Mouse (Mus musculus): ENCODE data around the gene Olfr1380. TPM values are rescaled to one million over a fixed set of nuclear protein-coding genes. Genes with fewer than 3 reads are reported as not detected.
"Not testable (repeated sequence)": the region's sequence is repeated elsewhere in the genome, so short reads cannot be mapped to it uniquely, and the experiment has no call there.

Gene Olfr1380
- polyA plus RNA-seq, 1 experiment from 2014 or later = not detected

DNA sequence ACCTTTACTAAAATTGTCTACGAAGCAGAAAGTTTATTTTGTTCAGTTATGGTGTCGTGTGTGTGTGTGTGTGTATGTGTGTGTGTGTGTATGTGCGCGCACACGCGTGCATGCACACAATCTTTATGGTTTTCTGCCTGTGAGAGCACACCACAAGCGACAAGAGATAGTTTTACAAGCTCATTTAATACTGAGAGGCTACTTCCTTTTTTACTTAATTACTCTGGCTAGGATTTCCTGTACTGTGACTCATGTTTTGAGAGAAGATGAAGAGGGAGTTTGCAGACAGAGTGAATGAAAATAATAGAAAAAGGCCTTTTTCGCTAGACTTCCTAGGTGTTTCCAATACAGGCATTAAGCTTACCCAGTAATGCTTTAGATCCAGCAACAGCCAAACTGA lies 23.8 kb downstream of the Olfr1380 start:
- not testable (repeated sequence) for H3K4me2 ChIP-seq

DNA sequence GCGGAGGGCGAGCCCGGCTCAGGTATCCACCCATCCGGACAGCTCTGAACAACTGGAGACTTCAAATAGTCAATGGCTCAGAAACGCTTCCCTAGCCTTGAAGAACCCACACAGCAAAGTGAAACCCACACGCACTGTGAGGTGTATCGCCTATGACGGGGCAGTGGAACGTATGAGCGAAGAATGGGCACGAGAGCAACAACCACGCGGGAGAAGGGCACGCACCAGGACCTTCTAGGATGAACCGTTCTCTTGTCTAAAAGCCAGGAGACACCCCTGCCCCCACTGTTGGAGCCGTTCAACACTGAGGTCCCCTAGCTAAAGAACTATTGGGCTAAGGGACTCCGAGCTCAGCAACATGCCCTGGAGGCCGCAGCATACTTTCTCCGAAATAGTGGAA lies 33.5 kb downstream of the Olfr1380 start:
- no peak overlapping the region for H3K9ac ChIP-seq (ENCODE audit: low read length)
- ATAC-seq (ENCODE audit: low FRiP score) (no peak), DNase-seq (ENCODE audit: low spot score, missing footprints) (no peak)
- H3K27me3 ChIP-seq (ENCODE audit: control insufficient read depth, insufficient read depth, low read length) = no peaks in the 10 kb centered on the region
- H3K27ac ChIP-seq (ENCODE audit: low read depth, low read length) = no peak overlapping the region
- no peaks in the 10 kb centered on the region for H3K36me3 ChIP-seq (ENCODE audit: control insufficient read depth, insufficient read depth, low read length)
- WGBS = 96% methylated on average over 19 of the region's 19 CpGs
- H3K9me3 ChIP-seq (ENCODE audit: control insufficient read depth, low read length) = no peaks in the 10 kb centered on the region
- H3K4me1 ChIP-seq (ENCODE audit: control insufficient read depth, insufficient read depth, low read length) = no peaks in the 10 kb centered on the region
- no peak overlapping the region for H3K4me2 ChIP-seq
- H3K4me3 ChIP-seq (ENCODE audit: low read depth, low read length) = no peak overlapping the region

More for the DNA sequence above, 23.8 kb downstream of the Olfr1380 start:
- not testable (repeated sequence) for H3K9ac ChIP-seq (ENCODE audit: low read length); H3K9me3 ChIP-seq (ENCODE audit: control insufficient read depth, low read length); H3K4me1 ChIP-seq (ENCODE audit: control insufficient read depth, insufficient read depth, low read length); ATAC-seq (ENCODE audit: low FRiP score); H3K27me3 ChIP-seq (ENCODE audit: control insufficient read depth, insufficient read depth, low read length); H3K36me3 ChIP-seq (ENCODE audit: control insufficient read depth, insufficient read depth, low read length); DNase-seq (ENCODE audit: low spot score, missing footprints); H3K27ac ChIP-seq (ENCODE audit: low read depth, low read length); H3K4me3 ChIP-seq (ENCODE audit: low read depth, low read length)
- 84% methylated on average over 8 of the region's 8 CpGs for WGBS

DNA sequence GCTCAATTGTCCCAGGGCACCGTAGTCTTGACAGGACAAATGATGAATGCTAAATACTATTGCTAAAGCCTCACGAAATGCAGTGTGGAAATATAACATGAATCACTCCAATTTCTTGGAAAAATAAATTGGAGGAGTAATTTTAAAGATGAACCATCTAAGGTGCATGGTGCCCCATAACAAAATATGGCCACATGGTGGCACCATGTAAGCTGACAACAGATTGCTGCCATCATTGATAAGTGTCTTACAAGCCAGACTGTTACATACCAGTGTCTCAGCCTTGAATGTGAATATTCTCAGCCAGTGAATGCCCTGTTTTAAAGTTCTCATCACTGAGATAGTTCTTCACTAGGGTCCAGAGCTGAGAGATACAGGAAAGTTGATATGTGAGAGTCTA lies 40.5 kb downstream of the Olfr1380 start:
- not testable (repeated sequence) for DNase-seq (ENCODE audit: low spot score, missing footprints); H3K9ac ChIP-seq (ENCODE audit: low read length); H3K27ac ChIP-seq (ENCODE audit: low read depth, low read length); ATAC-seq (ENCODE audit: low FRiP score); H3K27me3 ChIP-seq (ENCODE audit: control insufficient read depth, insufficient read depth, low read length); H3K9me3 ChIP-seq (ENCODE audit: control insufficient read depth, low read length); H3K4me1 ChIP-seq (ENCODE audit: control insufficient read depth, insufficient read depth, low read length); H3K4me2 ChIP-seq; H3K4me3 ChIP-seq (ENCODE audit: low read depth, low read length); H3K36me3 ChIP-seq (ENCODE audit: control insufficient read depth, insufficient read depth, low read length)
- WGBS = 71% methylated on average over 2 of the region's 2 CpGs

DNA sequence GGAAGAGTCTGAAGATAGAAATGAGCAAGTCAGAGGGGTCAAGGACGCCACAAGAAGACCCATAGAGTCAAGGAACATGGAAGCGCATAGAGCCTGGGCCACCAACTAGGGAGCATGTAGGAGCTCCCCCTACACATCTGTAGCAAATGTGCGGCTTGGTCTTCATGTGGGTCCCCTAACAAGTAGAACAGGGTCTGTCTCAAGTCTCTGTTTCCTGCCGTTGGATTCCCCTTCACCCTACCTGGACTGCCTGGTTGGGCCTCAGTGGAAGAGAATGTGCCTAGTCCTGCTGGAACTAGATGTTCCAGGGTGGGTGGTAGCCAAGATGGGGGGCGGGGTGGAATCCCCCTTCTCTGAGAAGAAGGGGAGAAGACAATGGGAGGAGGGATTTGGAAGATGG lies 51.6 kb downstream of the Olfr1380 start:
- H3K9me3 ChIP-seq (ENCODE audit: control insufficient read depth, low read length); H3K4me3 ChIP-seq (ENCODE audit: low read depth, low read length); DNase-seq (ENCODE audit: low spot score, missing footprints); H3K36me3 ChIP-seq (ENCODE audit: control insufficient read depth, insufficient read depth, low read length); ATAC-seq (ENCODE audit: low FRiP score); H3K9ac ChIP-seq (ENCODE audit: low read length); H3K4me2 ChIP-seq; H3K27ac ChIP-seq (ENCODE audit: low read depth, low read length); H3K4me1 ChIP-seq (ENCODE audit: control insufficient read depth, insufficient read depth, low read length): not testable (repeated sequence)
- WGBS = 87% methylated on average over 5 of the region's 5 CpGs
- H3K27me3 ChIP-seq (ENCODE audit: control insufficient read depth, insufficient read depth, low read length) = peaks cover 26% of the 10 kb centered on the region

DNA sequence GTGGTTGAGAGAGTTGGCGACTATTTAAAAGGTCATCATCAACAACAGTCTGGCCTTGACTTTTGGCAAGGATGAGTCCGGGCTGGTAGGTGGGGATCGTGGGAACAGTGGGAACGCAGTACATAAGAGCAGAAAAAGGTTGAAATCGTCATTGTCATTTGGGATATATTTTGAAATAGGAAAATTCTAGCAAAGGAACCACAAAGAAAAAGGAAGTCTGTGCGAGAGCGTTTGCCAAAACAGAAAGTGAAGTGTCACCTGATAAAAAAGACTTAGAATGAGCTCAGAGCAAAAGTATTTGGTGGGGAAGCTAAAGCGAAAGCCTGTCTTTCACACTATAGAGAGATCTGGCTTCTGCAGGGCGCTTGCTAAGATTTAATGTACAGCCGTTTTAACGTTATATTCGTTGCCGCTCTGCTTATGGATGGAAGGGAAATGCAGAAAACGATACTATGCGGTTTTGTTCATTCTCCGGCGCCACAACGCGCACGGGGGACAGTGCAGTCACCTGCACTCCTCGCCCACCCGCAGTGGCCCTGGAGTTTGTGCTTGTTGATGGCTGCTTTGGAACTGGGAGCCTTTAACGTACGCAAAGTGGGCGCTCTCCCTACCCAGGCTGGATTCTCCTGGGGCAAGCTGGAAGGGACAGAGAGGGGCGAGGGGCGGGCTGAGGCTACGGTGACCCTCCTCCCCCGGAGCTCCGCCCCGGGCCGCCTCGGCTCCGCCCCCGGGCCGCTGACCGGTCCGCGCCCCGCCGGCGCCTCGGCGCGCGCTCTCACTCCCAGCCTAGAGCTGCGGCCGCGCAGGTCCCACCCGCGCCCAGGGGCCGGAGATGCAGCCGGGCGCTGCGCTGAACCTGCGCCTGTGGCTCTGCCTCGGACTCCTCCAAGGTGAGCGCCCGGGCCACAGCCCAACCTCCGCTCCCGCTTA lies 52.5 kb downstream of the Olfr1380 start, which contains the start of gene Flt4:
Gene Flt4, plus strand, starts transcription at position 326 of the 930 bp plus-strand sequence.
- H3K4me3 ChIP-seq (ENCODE audit: low read depth, low read length) = peak within 1 kb of the TSS; percentile 35
- WGBS = 6% methylated on average over 46 of the region's 61 CpGs
- not testable (repeated sequence) for H3K9me3 ChIP-seq (ENCODE audit: control insufficient read depth, low read length); H3K36me3 ChIP-seq (ENCODE audit: control insufficient read depth, insufficient read depth, low read length); H3K27ac ChIP-seq (ENCODE audit: low read depth, low read length); H3K4me1 ChIP-seq (ENCODE audit: control insufficient read depth, insufficient read depth, low read length)
- peak; percentile 90 for ATAC-seq (ENCODE audit: low FRiP score)
- H3K4me2 ChIP-seq = peak within 1 kb of the TSS; percentile 55
- peak; percentile 86 for DNase-seq (ENCODE audit: low spot score, missing footprints)
- 0 out of 2 replicates have a peak within 1 kb of the TSS, but pooled peaks have one; percentile 12 for H3K9ac ChIP-seq (ENCODE audit: low read length)
- peaks cover 26% of the 10 kb centered on the region for H3K27me3 ChIP-seq (ENCODE audit: control insufficient read depth, insufficient read depth, low read length)

DNA sequence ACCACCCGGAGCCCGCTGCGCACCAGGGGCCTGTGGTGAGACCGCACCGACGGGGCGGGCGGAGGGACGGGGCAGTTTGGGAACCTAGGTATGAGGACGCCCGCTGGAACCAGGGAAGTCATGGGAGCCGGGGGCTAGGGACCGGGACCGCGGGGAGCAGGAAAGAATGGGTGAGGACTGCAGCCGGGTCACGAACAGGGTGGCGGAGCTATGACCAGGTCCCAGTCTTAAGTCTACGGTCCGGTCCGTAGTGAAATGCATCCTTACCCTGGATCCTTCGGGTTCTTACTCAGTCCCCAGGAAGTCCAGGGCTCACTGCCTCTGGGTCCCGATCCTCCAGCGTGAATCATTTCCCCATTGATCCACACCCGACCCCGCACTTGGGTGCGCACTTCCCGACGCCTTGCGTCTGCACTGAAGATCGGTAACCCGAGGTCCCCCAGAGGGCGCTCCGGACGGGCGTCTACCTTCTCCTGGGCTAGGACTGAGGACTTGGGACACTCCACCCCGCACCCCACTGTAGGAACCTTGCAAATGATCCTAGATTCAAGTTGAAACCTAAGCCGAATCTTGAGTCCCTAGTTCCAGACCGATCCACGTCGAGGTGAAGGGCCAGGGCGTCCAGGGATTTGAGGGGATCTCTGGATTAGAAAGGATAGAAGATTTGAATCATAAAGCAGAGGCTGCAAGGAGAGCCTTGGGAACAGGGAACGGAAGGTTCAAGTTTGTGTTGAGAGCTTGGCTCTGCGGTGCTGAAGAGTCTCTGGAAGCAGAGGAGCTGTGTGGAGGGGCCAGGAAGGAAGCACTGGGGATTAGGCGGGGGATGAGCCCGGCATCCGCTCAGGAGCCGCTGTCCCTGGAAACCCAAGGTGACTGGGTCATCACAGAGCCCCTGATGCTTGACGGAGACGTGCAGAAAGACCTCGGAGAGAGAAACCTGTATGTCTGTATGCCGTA lies 53.5 kb downstream of the Olfr1380 start:
- Histone ChIP-seq H3K27me3 (ENCODE audit: control insufficient read depth, insufficient read depth, low read length) (peaks cover 26% of the 10 kb centered on the region), H3K4me3 (ENCODE audit: low read depth, low read length) (peak overlapping the region; percentile 35), H3K4me2 (peak overlapping the region; percentile 55), H3K9ac (ENCODE audit: low read length) (0 out of 2 replicates have a peak overlapping the region, but pooled peaks have one; percentile 12)
- not testable (repeated sequence) for H3K27ac ChIP-seq (ENCODE audit: low read depth, low read length); H3K4me1 ChIP-seq (ENCODE audit: control insufficient read depth, insufficient read depth, low read length); H3K9me3 ChIP-seq (ENCODE audit: control insufficient read depth, low read length); H3K36me3 ChIP-seq (ENCODE audit: control insufficient read depth, insufficient read depth, low read length)
- peak; percentile 61 for ATAC-seq (ENCODE audit: low FRiP score)
- peak; percentile 92 for DNase-seq (ENCODE audit: low spot score, missing footprints)
- 1% methylated on average over 49 of the region's 52 CpGs for WGBS

DNA sequence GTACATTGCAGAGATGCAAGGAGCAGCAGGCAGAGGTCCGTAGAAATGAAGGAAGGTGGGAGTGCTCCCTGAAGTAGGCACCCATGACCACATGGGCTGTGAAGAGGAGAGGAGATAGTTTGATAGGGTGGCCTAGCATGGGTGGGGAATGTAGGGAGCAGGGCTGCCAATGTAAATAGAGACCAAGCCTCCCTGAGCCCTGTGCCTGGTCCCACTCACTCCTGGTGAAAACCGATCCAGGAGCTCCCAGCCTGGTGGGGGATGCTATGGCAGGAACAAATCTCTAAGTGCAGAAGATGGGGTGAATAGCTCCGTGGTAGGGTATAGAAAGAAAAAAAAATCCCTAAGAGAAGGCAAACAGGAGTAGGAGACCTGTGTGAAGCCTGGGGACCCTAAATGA lies 54.7 kb downstream of the Olfr1380 start:
- H3K9ac ChIP-seq (ENCODE audit: low read length); ATAC-seq (ENCODE audit: low FRiP score); DNase-seq (ENCODE audit: low spot score, missing footprints); H3K4me1 ChIP-seq (ENCODE audit: control insufficient read depth, insufficient read depth, low read length); H3K4me3 ChIP-seq (ENCODE audit: low read depth, low read length); H3K9me3 ChIP-seq (ENCODE audit: control insufficient read depth, low read length); H3K4me2 ChIP-seq; H3K36me3 ChIP-seq (ENCODE audit: control insufficient read depth, insufficient read depth, low read length); H3K27ac ChIP-seq (ENCODE audit: low read depth, low read length): not testable (repeated sequence)
- H3K27me3 ChIP-seq (ENCODE audit: control insufficient read depth, insufficient read depth, low read length) = peaks cover 26% of the 10 kb centered on the region
- 23% methylated on average over 3 of the region's 3 CpGs for WGBS

DNA sequence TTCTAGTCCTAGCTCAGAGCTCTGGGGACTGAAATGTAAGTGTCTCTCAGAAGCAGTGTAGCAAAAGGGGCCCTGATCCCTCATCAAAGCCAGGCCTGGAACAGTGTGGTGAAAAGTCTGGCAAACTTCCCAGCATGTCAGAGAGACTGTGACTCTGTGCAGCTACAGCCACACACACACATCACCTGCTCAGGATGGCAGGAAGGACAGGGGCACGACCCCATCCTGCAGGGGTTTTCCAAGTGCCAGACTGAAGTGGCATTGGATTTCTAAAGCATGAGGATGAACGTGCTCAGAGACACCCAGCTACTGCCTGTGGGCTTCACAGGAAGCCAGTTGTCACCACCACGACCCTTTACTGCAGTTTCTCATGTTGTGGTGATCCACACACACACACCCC lies 55.5 kb downstream of the Olfr1380 start:
- DNase-seq (ENCODE audit: low spot score, missing footprints) (no peak), ATAC-seq (ENCODE audit: low FRiP score) (no peak)
- no peak overlapping the region for H3K9ac ChIP-seq (ENCODE audit: low read length)
- H3K4me2 ChIP-seq = no peak overlapping the region
- WGBS = 55% methylated on average over 3 of the region's 3 CpGs
- H3K27ac ChIP-seq (ENCODE audit: low read depth, low read length) = no peak overlapping the region
- H3K27me3 ChIP-seq (ENCODE audit: control insufficient read depth, insufficient read depth, low read length) = peaks cover 26% of the 10 kb centered on the region
- H3K36me3 ChIP-seq (ENCODE audit: control insufficient read depth, insufficient read depth, low read length) = no peaks in the 10 kb centered on the region
- H3K4me1 ChIP-seq (ENCODE audit: control insufficient read depth, insufficient read depth, low read length) = no peaks in the 10 kb centered on the region
- H3K4me3 ChIP-seq (ENCODE audit: low read depth, low read length) = no peak overlapping the region
- H3K9me3 ChIP-seq (ENCODE audit: control insufficient read depth, low read length) = no peaks in the 10 kb centered on the region
